Mouse (Mus musculus): ENCODE measurements around the gene Gtpbp8. TPM values are rescaled to one million over a fixed set of nuclear protein-coding genes. Genes with fewer than 3 reads are reported as not detected.

Gene Gtpbp8
- polyA plus RNA-seq, 1 experiment = 34.8 TPM

DNA sequence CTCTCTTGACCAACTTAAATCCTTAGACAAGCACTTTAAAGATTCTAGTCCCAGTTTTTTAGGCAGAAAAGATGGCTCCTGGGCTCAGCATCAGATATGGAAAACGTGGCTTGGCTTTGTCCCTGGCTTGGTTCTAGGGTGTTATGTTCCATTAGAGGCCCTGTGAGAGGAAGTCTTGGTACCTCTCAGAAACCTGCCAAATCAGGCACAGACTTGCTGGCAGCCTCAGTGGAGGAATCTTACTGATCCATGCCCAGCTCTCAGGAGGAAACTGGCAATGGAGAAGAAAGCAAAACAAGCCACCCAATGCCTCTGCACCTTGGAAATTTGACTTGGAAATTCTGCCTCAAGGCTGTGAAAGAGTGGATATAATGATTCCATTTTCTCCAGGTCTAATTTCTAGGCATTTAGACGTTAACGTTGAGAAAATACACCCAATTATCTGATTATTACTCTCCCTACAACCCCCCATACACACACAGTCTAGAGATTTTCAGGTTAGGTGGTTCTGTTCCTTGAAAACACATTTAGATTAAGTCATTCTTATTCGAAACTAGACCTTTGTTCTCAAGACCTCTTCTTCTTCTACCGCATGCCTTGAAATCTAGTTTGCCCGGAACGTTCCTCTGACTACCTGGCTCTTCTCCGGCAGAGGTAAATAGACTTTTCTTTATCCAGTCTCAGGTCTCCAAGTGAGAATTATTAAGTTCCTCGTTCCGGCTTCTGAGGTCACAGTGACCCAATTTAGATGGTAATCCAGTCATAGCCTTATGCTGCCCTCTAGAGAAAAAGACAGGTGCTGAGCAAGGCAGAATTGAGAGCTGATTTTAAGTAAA is 29.6 kb downstream of the Gtpbp8 start:
- H3K4me3 ChIP-seq (ENCODE audit: insufficient read depth, low read depth, low read length) = 0 out of 2 replicates have a peak overlapping the region, but pooled peaks have one; percentile 4
- H3K27ac ChIP-seq (replicated peaks; ENCODE audit: low read depth, low read length) = no peak overlapping the region

DNA sequence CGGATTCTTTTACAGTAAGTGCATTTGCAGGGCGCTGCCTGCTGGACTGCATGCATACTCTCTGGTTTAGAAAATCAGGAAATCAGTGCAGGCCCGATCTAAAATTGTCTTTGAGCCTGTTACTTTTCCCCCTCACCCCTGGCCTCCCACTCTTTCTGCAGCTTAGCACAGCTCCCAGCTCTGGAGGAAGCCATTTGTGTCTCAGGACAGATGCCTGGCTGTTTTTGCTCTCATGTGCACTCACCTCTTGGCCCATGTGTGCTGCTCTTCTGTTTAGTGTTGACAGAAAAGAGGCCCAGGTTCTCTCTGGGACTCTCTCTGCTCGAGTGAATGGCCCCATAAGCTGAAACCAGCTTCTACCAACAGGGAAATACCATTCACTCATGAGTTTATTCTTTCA is 42.7 kb downstream of the Gtpbp8 start:
- H3K27ac ChIP-seq (replicated peaks; ENCODE audit: low read depth, low read length) = no peak overlapping the region
- H3K4me1 ChIP-seq (ENCODE audit: control insufficient read depth, insufficient read depth, insufficient read length, low read length) = no peaks in the 10 kb centered on the region
- no peak overlapping the region for H3K4me3 ChIP-seq (ENCODE audit: insufficient read depth, low read depth, low read length)

More for the DNA sequence above, 29.6 kb downstream of the Gtpbp8 start:
- peaks cover 2% of the 10 kb centered on the region; the same call in 1 of the 2 replicates for H3K4me1 ChIP-seq (ENCODE audit: control insufficient read depth, insufficient read depth, insufficient read length, low read length)

DNA sequence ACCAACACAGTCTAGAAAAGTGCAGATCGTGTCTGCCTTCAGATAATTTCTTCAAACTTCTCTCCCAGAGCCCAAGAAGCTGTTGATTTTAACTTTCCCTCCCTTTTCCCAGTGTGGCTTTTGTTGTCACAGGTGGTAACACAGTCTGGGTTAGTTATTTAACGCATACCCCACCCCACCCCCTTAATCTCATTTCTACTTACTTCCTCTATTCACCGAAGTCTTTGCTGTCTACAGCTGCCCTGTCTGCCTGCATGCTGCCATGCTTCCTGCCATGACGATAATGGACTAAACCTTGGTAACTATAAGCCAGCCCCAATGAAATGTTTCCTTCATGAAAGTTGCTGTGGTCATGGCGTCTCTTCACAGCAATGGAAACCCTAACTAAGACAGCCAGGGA is 43.9 kb downstream of the Gtpbp8 start:
- Histone ChIP-seq H3K4me1 (ENCODE audit: control insufficient read depth, insufficient read depth, insufficient read length, low read length) (no peaks in the 10 kb centered on the region), H3K4me3 (ENCODE audit: insufficient read depth, low read depth, low read length) (no peak overlapping the region)

DNA sequence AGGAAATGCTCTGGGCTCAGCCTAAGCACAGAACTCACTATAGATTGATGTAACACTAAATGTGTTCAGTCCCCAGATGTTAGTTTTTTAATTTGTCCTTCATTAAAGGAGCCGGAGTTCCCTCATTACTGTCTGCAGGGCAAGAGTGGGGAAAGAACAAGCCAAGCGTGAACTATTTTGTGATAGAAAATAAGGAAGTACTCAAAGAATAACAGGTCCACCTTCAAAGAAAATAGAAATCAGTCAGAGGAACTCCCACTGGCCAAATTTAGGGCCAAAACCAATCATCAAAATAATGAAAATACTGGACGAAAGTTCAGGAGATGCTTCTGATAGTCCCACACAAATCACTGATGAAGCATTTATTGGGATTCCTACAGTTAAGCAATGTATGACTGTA is 45.0 kb downstream of the Gtpbp8 start:
- Histone ChIP-seq H3K27ac (replicated peaks; ENCODE audit: low read depth, low read length) (no peak overlapping the region), H3K4me1 (ENCODE audit: control insufficient read depth, insufficient read depth, insufficient read length, low read length) (0 out of 2 replicates have a peak, but pooled peaks cover under 1% of the 10 kb centered on the region), H3K4me3 (ENCODE audit: insufficient read depth, low read depth, low read length) (no peak overlapping the region)

More for the DNA sequence above, 43.9 kb downstream of the Gtpbp8 start:
- H3K27ac ChIP-seq (replicated peaks; ENCODE audit: low read depth, low read length) = no peak overlapping the region

DNA sequence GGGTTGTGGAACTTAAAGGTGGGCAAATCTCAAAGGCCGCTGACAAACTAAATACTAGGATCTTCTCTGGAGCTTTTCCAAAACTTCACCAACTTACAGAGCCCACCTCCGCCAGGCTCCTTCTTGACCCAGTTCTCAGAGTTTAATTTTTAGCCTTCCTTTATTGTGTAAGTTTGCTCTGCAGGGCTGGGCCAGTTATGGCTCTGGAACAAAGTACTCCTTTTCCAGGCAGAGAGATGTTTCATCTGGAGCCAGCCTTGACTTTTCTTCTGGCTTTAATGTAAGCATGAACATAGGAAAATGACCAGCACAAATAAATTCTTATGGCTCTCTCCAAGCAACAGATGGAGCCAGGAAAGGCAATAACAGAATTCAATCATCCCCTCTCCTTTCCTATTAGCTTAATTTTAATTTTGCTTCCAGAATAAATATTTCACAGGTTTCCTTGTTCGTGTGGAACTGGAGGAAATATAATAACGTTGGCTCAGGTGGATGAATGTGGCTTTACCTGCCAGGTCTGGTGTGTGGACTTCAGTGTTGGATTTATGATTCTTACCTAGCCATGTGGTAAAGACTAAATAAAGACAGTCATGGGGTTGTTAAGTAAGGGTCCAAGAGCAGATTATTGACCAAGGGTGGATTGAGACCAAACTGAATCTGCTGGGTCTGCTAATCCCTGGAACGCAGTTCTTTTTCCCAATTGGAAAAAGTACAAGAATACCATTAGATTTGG is 48.5 kb downstream of the Gtpbp8 start:
- no peak overlapping the region for H3K27ac ChIP-seq (replicated peaks; ENCODE audit: low read depth, low read length)
- H3K4me1 ChIP-seq (ENCODE audit: control insufficient read depth, insufficient read depth, insufficient read length, low read length) = peaks cover 8% of the 10 kb centered on the region; the same call in 1 of the 2 replicates
- H3K4me3 ChIP-seq (ENCODE audit: insufficient read depth, low read depth, low read length) = no peak overlapping the region

DNA sequence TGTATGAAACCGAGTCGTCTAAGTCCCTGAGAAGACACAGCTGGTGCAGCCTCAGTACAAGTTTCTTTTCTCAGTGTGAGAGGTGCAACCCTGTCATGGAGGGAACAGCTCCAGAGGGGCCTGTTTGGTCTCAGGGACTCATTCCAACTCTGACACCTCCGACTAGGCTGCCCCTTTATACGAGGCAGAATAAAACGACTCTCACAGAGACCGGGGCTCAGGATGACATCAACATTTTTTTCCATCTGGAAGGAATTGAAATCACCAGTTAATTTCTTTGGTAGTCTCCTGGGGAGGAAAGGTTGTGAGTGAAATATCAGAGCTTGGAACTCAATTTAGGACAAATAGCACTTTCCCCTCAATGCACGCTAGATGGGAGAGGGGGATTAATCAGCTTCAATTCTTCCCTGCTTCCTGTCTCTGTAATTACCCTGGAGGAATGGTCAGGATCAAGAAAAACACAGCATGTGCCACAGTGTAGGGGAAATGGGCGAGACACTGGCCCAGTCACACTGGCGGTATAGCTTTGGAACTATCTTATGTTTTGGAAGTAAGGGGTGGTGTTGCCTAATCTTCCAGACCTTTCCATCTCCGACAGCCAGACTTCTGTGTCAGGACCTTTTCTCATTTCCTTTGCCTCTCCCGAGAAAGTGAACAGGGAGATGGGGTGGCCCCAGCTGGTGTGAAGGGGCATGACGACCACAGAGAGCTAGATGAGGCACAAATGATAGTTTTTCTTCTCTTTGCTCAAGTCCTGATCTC is 50.1 kb downstream of the Gtpbp8 start:
- Histone ChIP-seq H3K4me1 (ENCODE audit: control insufficient read depth, insufficient read depth, insufficient read length, low read length) (peaks cover 8% of the 10 kb centered on the region; the same call in 1 of the 2 replicates), H3K27ac (replicated peaks; ENCODE audit: low read depth, low read length) (peak overlapping the region; percentile 67), H3K4me3 (ENCODE audit: insufficient read depth, low read depth, low read length) (no peak overlapping the region)

DNA sequence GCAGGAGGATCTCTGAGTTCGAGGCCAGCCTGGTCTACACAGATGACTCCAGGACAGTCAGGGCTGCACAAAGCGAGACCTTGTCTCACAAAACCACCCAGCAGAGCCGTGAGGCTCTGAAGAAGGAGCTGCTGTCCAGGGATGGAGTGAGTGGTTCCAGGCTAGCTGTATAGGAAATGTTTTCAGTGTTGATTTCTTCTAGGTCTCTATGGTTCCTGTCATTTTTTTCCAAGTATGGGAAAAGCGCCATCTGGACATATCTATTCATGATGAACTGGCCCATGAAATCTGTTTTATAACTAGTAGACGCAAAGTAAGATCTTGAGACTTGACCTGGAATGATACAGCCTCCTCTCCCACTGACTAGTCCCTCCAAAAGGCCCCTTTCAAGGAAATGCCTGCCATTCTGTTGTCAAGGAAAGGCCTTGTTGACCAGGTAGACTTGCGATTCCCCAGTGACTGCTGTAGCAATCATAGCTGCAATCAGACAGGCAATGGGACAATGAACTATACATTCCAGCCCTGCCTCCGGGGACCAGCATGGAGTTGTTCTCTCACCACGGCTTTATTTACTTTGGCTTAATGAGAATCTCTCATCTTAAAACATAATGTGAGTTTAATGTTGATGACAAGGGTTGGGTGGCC is 50.8 kb downstream of the Gtpbp8 start:
- no peak overlapping the region for H3K4me3 ChIP-seq (ENCODE audit: insufficient read depth, low read depth, low read length)
- H3K4me1 ChIP-seq (ENCODE audit: control insufficient read depth, insufficient read depth, insufficient read length, low read length) = peaks cover 8% of the 10 kb centered on the region; the same call in 1 of the 2 replicates
- peak overlapping the region; percentile 36; the same call in 1 of the 2 replicates for H3K27ac ChIP-seq (replicated peaks; ENCODE audit: low read depth, low read length)

DNA sequence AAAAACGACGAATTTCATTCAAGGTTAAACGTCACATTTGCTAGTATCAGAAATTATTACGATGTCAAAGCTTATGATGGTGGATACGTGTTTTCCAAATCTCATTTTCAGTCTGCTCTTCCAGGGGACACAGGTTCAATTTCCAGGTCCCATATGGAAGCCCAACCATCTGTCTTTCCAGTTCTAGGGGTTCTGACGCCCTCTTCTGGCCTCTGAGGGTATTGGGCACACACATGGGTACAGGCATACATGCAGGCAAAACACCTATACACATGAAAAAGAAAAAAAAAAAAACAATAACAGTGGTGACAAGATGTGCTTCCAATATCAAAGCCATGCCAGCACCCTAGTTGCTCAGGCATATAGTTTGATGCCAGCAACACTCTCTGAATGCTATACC is 52.5 kb downstream of the Gtpbp8 start:
- Histone ChIP-seq H3K4me3 (ENCODE audit: insufficient read depth, low read depth, low read length) (no peak overlapping the region), H3K4me1 (ENCODE audit: control insufficient read depth, insufficient read depth, insufficient read length, low read length) (peaks cover 8% of the 10 kb centered on the region; the same call in 1 of the 2 replicates), H3K27ac (replicated peaks; ENCODE audit: low read depth, low read length) (no peak overlapping the region)

DNA sequence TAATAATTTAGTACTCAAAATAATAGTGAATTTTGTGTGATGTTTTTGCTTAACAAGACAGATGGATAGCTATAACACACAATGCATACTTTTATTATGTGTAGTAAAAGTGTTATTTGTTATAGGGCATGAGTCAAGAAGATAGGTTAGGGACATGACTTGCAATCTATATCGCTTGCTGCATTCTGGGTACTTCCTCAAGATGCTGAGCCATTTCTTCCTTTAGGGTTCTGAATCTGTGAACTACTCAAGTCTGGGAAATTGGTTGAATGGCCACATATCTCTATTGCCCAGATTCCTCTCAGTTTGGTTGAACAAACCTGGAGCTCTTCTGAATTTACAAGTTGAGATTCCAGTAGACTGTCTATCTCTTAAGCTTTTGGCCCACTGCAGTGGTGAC is 53.6 kb downstream of the Gtpbp8 start:
- H3K4me1 ChIP-seq (ENCODE audit: control insufficient read depth, insufficient read depth, insufficient read length, low read length) = peaks cover 8% of the 10 kb centered on the region; the same call in 1 of the 2 replicates
- H3K27ac ChIP-seq (replicated peaks; ENCODE audit: low read depth, low read length) = no peak overlapping the region
- no peak overlapping the region for H3K4me3 ChIP-seq (ENCODE audit: insufficient read depth, low read depth, low read length)

DNA sequence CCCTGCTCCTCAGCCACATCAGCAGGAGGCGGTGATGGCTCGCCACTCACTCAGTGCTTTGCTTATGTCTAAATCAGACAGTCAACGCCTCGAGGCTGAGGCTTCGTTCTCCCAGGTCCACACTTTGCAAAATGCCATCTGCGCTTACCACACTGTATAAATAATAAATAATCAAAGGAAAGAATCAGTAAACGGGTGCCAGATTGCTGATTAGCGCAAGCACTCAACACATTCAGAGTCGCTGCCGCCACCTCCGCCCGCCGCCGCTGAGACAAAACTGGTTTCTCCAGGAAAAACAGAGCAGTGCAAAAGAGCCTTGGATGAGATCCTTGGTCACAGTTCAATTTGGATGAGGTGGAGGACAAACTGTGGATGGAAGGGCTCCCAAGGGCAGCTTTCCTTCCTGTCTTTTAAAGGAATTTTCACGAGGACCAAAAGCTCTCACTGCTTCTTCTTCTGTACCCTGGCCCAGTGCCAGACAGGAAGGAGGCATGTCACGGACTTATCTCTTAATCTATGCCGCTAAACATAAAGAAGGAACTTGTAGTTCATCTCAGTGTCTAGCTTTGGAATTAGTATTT is 54.5 kb downstream of the Gtpbp8 start:
- Histone ChIP-seq H3K4me1 (ENCODE audit: control insufficient read depth, insufficient read depth, insufficient read length, low read length) (peaks cover 8% of the 10 kb centered on the region; the same call in 1 of the 2 replicates), H3K4me3 (ENCODE audit: insufficient read depth, low read depth, low read length) (peak overlapping the region; percentile 19; the same call in 1 of the 2 replicates), H3K27ac (replicated peaks; ENCODE audit: low read depth, low read length) (no peak overlapping the region)

DNA sequence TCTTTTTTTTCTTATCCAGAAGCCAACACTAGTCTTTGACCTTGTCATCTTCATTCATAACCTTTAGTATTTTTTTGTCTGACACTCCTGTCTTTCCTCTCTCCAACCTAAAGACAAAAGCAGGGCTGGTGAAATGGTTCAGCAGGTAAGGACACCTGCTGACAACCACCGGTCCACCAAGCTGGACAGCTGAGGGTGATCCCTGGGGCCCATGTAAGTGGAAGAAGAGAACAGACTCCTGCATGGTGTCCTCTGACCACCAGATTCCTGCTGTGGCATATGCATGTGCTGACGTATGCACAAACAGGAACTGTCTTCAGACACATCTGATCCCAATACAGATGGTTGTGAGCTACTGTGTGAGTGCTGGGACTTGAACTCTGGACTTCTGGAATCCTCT is 55.1 kb downstream of the Gtpbp8 start:
- no peak overlapping the region for H3K4me3 ChIP-seq (ENCODE audit: insufficient read depth, low read depth, low read length)
- H3K4me1 ChIP-seq (ENCODE audit: control insufficient read depth, insufficient read depth, insufficient read length, low read length) = peaks cover 6% of the 10 kb centered on the region; the same call in 1 of the 2 replicates
- H3K27ac ChIP-seq (replicated peaks; ENCODE audit: low read depth, low read length) = no peak overlapping the region

DNA sequence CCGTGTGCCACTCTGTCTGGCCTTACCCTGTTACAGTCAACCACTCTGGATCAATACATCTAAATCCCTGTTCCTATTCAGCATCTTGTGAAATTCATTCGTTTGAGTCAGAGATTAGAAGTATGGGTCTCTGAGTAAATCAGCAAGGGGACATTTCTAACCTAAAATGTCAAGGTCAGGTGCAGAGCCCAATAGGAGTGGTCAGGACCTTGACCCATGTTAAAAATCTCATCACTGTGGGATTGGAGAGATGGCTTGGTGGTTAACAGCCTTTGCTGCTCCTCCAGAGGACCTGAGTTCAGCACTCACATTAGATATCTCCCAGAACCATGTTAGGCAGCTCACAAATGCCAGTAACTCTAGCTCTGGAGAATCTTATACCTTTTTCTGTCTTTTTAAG is 55.7 kb downstream of the Gtpbp8 start:
- H3K4me3 ChIP-seq (ENCODE audit: insufficient read depth, low read depth, low read length) = no peak overlapping the region
- H3K4me1 ChIP-seq (ENCODE audit: control insufficient read depth, insufficient read depth, insufficient read length, low read length) = peaks cover 1% of the 10 kb centered on the region; the same call in 1 of the 2 replicates
- H3K27ac ChIP-seq (replicated peaks; ENCODE audit: low read depth, low read length) = no peak overlapping the region

DNA sequence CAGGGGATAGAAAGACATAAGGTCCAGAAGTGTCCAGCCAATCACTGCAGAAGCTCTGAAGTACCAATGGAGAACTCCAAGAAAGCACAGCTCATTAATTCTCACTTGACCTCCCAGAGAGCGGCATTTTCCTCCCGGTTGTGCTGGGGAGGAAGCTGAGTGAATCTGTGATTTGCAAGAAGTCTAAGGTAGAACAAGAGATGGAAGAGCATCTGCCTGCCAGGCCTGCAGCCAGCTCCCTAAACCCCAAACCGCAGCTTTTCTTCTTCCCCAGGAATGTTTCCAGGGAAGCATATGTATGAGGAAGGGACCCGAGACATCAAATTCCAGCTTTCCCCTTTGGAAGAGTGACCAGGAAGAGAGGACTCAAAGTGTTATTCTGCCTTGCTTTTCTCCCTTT is 57.7 kb downstream of the Gtpbp8 start:
- H3K4me1 ChIP-seq (ENCODE audit: control insufficient read depth, insufficient read depth, insufficient read length, low read length) = no peaks in the 10 kb centered on the region; the same call in 1 of the 2 replicates
- no peak overlapping the region for H3K27ac ChIP-seq (replicated peaks; ENCODE audit: low read depth, low read length)
- no peak overlapping the region for H3K4me3 ChIP-seq (ENCODE audit: insufficient read depth, low read depth, low read length)
